In genomic region chr17:81669062-81669815, GRCm38 (mm10) we compare ENCODE assay signal across 9 mouse cellular contexts.
DNase-seq lines count a peak whose midpoint lies in the region; ATAC-seq and TF ChIP-seq lines count a peak whose summit lies in the region.
"Had no signal": no experiment of that assay in that cellular context is flagged by ENCODE, and none has a peak within 500 bp of the region (broad histone marks: within the 10 kb centered on the region; RNA-seq: fewer than 3 reads in every experiment).

No protein-coding gene starts in this region.

- peak; percentile 41 for ATAC-seq in embryonic facial prominence, embryonic 13.5 days (ENCODE audit: insufficient number of reproducible peaks, insufficient read depth, low FRiP score, low TSS enrichment, low read depth)
- ATAC-seq in kidney, postnatal 0 days (replicated peaks; ENCODE audit: low FRiP score, low read depth), result peak; percentile 73
- ATAC-seq in midbrain, embryonic 14.5 days (ENCODE audit: low FRiP score, low TSS enrichment), result peak; percentile 84
- peak; percentile 47; the same call in 1 of the 2 replicates for ATAC-seq in stomach, embryonic 15.5 days (ENCODE audit: insufficient read depth, low FRiP score, low read depth)

- no peaks in the 10 kb centered on the region for H3K36me3 ChIP-seq in embryonic facial prominence, embryonic 13.5 days
- 0 out of 2 replicates have a peak, but pooled peaks cover 11% of the 10 kb centered on the region for H3K36me3 ChIP-seq in heart, embryonic 10.5 days
- H3K36me3 ChIP-seq in kidney, postnatal 0 days (ENCODE audit: insufficient read depth, low read length), result no peaks in the 10 kb centered on the region
- H3K36me3 ChIP-seq in midbrain, embryonic 14.5 days (ENCODE audit: control insufficient read depth, insufficient read depth, low read length), result no peaks in the 10 kb centered on the region
- no peaks in the 10 kb centered on the region for H3K36me3 ChIP-seq in stomach, embryonic 15.5 days
- H3K36me3 ChIP-seq: G1E had no signal

- peaks cover 15% of the 10 kb centered on the region; the same call in 1 of the 2 replicates for H3K4me1 ChIP-seq in embryonic facial prominence, embryonic 13.5 days
- H3K4me1 ChIP-seq in heart, embryonic 10.5 days, result peaks cover 58% of the 10 kb centered on the region
- 0 out of 2 replicates have a peak, but pooled peaks cover 7% of the 10 kb centered on the region for H3K4me1 ChIP-seq in kidney, postnatal 0 days (replicated peaks; ENCODE audit: insufficient read depth, low read length)
- peaks cover 12% of the 10 kb centered on the region for H3K4me1 ChIP-seq in midbrain, embryonic 14.5 days (ENCODE audit: control insufficient read depth, insufficient read depth, low read length)
- H3K4me1 ChIP-seq in stomach, embryonic 15.5 days, result 0 out of 2 replicates have a peak, but pooled peaks cover 5% of the 10 kb centered on the region

- 2% methylated on average over 22 of the region's 22 CpGs for WGBS in embryonic facial prominence, embryonic 13.5 days
- WGBS in heart, embryonic 10.5 days, result 7% methylated on average over 22 of the region's 22 CpGs
- under 1% methylated on average over 22 of the region's 22 CpGs for WGBS in kidney, postnatal 0 days
- under 1% methylated on average over 22 of the region's 22 CpGs for WGBS in midbrain, embryonic 14.5 days
- 1% methylated on average over 22 of the region's 22 CpGs for WGBS in stomach, embryonic 15.5 days

- H3K27ac ChIP-seq in embryonic facial prominence, embryonic 13.5 days, result peak overlapping the region; percentile 93
- peak overlapping the region; percentile 80 for H3K27ac ChIP-seq in heart, embryonic 10.5 days
- H3K27ac ChIP-seq in kidney, postnatal 0 days, result peak overlapping the region; percentile 75
- peak overlapping the region; percentile 96 for H3K27ac ChIP-seq in midbrain, embryonic 14.5 days (replicated peaks; ENCODE audit: low read depth, low read length)
- H3K27ac ChIP-seq in stomach, embryonic 15.5 days, result peak overlapping the region; percentile 91

- peak overlapping the region; percentile 86 for H3K9ac ChIP-seq in embryonic facial prominence, embryonic 13.5 days
- peak overlapping the region; percentile 78 for H3K9ac ChIP-seq in kidney, postnatal 0 days (ENCODE audit: low read depth, low read length)
- H3K9ac ChIP-seq in midbrain, embryonic 14.5 days (replicated peaks; ENCODE audit: low read length), result peak overlapping the region; percentile 87
- peak overlapping the region; percentile 87 for H3K9ac ChIP-seq in stomach, embryonic 15.5 days

- H3K4me3 ChIP-seq in embryonic facial prominence, embryonic 13.5 days, result peak overlapping the region; percentile 75
- H3K4me3 ChIP-seq in heart, embryonic 10.5 days, result peak overlapping the region; percentile 61
- peak overlapping the region; percentile 81 for H3K4me3 ChIP-seq in kidney, postnatal 0 days (replicated peaks; ENCODE audit: low read depth, low read length)
- peak overlapping the region; percentile 58 for H3K4me3 ChIP-seq in midbrain, embryonic 14.5 days (replicated peaks; ENCODE audit: low read depth, low read length)
- H3K4me3 ChIP-seq in stomach, embryonic 15.5 days (replicated peaks), result peak overlapping the region; percentile 70

- no peak for TF ChIP-seq CTCF in kidney, postnatal 0 days (IDR thresholded peaks at IDR 0.05; ENCODE audit: low read depth)

- H3K27me3 ChIP-seq in embryonic facial prominence, embryonic 13.5 days, result peaks cover 37% of the 10 kb centered on the region
- H3K27me3 ChIP-seq in heart, embryonic 10.5 days (ENCODE audit: insufficient read depth, poor library complexity, severe bottlenecking), result peaks cover 13% of the 10 kb centered on the region
- H3K27me3 ChIP-seq in kidney, postnatal 0 days (ENCODE audit: insufficient read depth, low read length), result peaks cover 9% of the 10 kb centered on the region; the same call in 1 of the 2 replicates
- H3K27me3 ChIP-seq in midbrain, embryonic 14.5 days (ENCODE audit: control insufficient read depth, insufficient read depth, low read length), result peaks cover 17% of the 10 kb centered on the region
- H3K27me3 ChIP-seq in stomach, embryonic 15.5 days (replicated peaks), result peaks cover 14% of the 10 kb centered on the region; the same call in 1 of the 2 replicates

- H3K4me2 ChIP-seq in embryonic facial prominence, embryonic 13.5 days, result peak overlapping the region; percentile 85
- peak overlapping the region; percentile 94 for H3K4me2 ChIP-seq in kidney, postnatal 0 days (ENCODE audit: low read length)
- peak overlapping the region; percentile 70 for H3K4me2 ChIP-seq in midbrain, embryonic 14.5 days (ENCODE audit: low read length)
- H3K4me2 ChIP-seq in stomach, embryonic 15.5 days, result peak overlapping the region; percentile 94

- H3K9me3 ChIP-seq in embryonic facial prominence, embryonic 13.5 days, result no peaks in the 10 kb centered on the region
- no peaks in the 10 kb centered on the region for H3K9me3 ChIP-seq in heart, embryonic 10.5 days
- H3K9me3 ChIP-seq in kidney, postnatal 0 days (replicated peaks; ENCODE audit: low read length), result no peaks in the 10 kb centered on the region
- no peaks in the 10 kb centered on the region for H3K9me3 ChIP-seq in midbrain, embryonic 14.5 days (ENCODE audit: control insufficient read depth, low read length)
- no peaks in the 10 kb centered on the region for H3K9me3 ChIP-seq in stomach, embryonic 15.5 days

- DNase-seq in thymus, postnatal 0 days (ENCODE audit: low spot score), result peak; percentile 9
- no peak for DNase-seq in thymus, postnatal 36 days
- DNase-seq in heart, embryonic 10.5 days (ENCODE audit: low spot score), result no peak
- DNase-seq in kidney, postnatal 0 days (ENCODE audit: low spot score), result peak; percentile 87
- peak; percentile 12 for DNase-seq in liver
- peak; percentile 80 for DNase-seq in midbrain, embryonic 14.5 days

Comparison
In these comparisons a context has a peak if more than half of its experiments do, and no peak if none do; other contexts are left out.
1. DNase-seq: peak in thymus, postnatal 0 days (single experiment), kidney, postnatal 0 days (single experiment), liver (single experiment) and midbrain, embryonic 14.5 days (single experiment); none in thymus, postnatal 36 days (0 of 2) and heart, embryonic 10.5 days (single experiment).
2. Peak in every context shown above with its lines, with median percentiles within 50 percentile points of each other: ATAC-seq, H3K27ac ChIP-seq, H3K4me2 ChIP-seq, H3K4me3 ChIP-seq and H3K9ac ChIP-seq.